Mouse (Mus musculus) embryonic facial prominence, embryonic 11.5 days (tissue): ENCODE measurements at regions not wholly inside any gene's neighbourhood (a gene's known extent, or its start where the extent isn't known, plus 50 kb on each side); places are given as distances from the start of the nearest gene placed in this dataset.

Experiments
- ATAC-seq: fragments of 200-750 bp; cut with Nextera tagmentation; replicated peaks from 2 replicates; pipeline ENCODE4 v1.8.0; 2017; ENCODE audit warnings: low read depth; ENCODE audit not compliant: insufficient number of reproducible peaks, low FRiP score, low TSS enrichment
- DNase-seq: peaks from one replicate; pipeline ENCODE4 v3.0.0-alpha.2; 2015; ENCODE audit warnings: low spot score
- H3K27ac ChIP-seq: fragments of 300-500 bp; sonication (generic); replicated peaks from 2 replicates; pipeline ENCODE4 v1.5.1; 2014; ENCODE audit warnings: mild to moderate bottlenecking, low read depth, low read length, control low read depth
- H3K27me3 ChIP-seq: fragments of 300-500 bp; sonication (generic); 2 replicates; pipeline ENCODE4 v1.6.1; 2014; ENCODE audit warnings: mild to moderate bottlenecking, low read length, moderate library complexity, mixed read lengths; ENCODE audit not compliant: control insufficient read depth, insufficient read depth
- H3K36me3 ChIP-seq: fragments of 300-500 bp; sonication (generic); replicated peaks from 2 replicates; pipeline ENCODE4 v1.6.1; 2014; ENCODE audit warnings: low read depth, mild to moderate bottlenecking, low read length, moderate library complexity, mixed read lengths; ENCODE audit not compliant: control insufficient read depth, insufficient read depth
- H3K4me1 ChIP-seq: fragments of 300-500 bp; sonication (generic); 2 replicates; pipeline ENCODE4 v1.6.1; 2014; ENCODE audit warnings: low read length, mixed read lengths; ENCODE audit not compliant: control insufficient read depth, insufficient read depth
- H3K4me2 ChIP-seq: fragments of 300-500 bp; sonication (generic); 2 replicates; pipeline ENCODE4 v1.6.1; 2014; ENCODE audit warnings: low read depth, mild to moderate bottlenecking, control low read depth, low read length, moderate library complexity
- H3K4me3 ChIP-seq: fragments of 300-500 bp; sonication (generic); 2 replicates; pipeline ENCODE4 v1.5.1; 2014; ENCODE audit warnings: low read depth, low read length, control low read depth
- H3K9ac ChIP-seq: fragments of 300-500 bp; sonication (generic); replicated peaks from 2 replicates; pipeline ENCODE4 v1.6.1; 2014; ENCODE audit warnings: mild to moderate bottlenecking, control low read depth, low read length
- H3K9me3 ChIP-seq: fragments of 300-500 bp; sonication (generic); replicated peaks from 2 replicates; pipeline ENCODE4 v1.6.1; 2016; ENCODE audit warnings: mild to moderate bottlenecking, low read length, inconsistent platforms, mixed read lengths; ENCODE audit not compliant: control insufficient read depth
- WGBS: fragments of 180-500 bp; shearing (Covaris S2); extraction: QIAGEN DNeasy Blood & Tissue Kit; methylation state at CpG from one replicate; pipeline ENCODE4 v1.1.7; 2014; 5-methylcytosine and 5-hydroxymethylcytosine counted together

GRCm38 (mm10) chr13:113536306-113536705 is 82.1 kb downstream of the Snx18 start:
- H3K4me2 ChIP-seq = no peak overlapping the region
- no peaks in the 10 kb centered on the region for H3K4me1 ChIP-seq
- H3K4me3 ChIP-seq = no peak overlapping the region
- ATAC-seq = no peak
- no peak overlapping the region for H3K9ac ChIP-seq
- H3K27me3 ChIP-seq = no peaks in the 10 kb centered on the region
- no peaks in the 10 kb centered on the region for H3K9me3 ChIP-seq
- no peak overlapping the region for H3K27ac ChIP-seq
- no peaks in the 10 kb centered on the region for H3K36me3 ChIP-seq
- DNase-seq = no peak
- WGBS = 84% methylated on average over 3 of the region's 4 CpGs

- Histone ChIP-seq H3K27me3 (no peaks in the 10 kb centered on the region), H3K4me2 (no peak overlapping the region), H3K27ac (no peak overlapping the region), H3K4me3 (no peak overlapping the region), H3K9me3 (no peaks in the 10 kb centered on the region), H3K36me3 (no peaks in the 10 kb centered on the region), H3K9ac (no peak overlapping the region), H3K4me1 (no peaks in the 10 kb centered on the region)
- no peak for ATAC-seq
- WGBS = 73% methylated on average over 8 of the region's 8 CpGs
- DNase-seq = no peak
These were observed 83.5 kb downstream of the Snx18 start for GRCm38 (mm10) chr13:113534664-113535455.

GRCm38 (mm10) chr13:113533884-113534445 is 84.4 kb downstream of the Snx18 start:
- Histone ChIP-seq H3K4me2 (no peak overlapping the region), H3K36me3 (no peaks in the 10 kb centered on the region), H3K9ac (no peak overlapping the region), H3K4me1 (no peaks in the 10 kb centered on the region), H3K4me3 (no peak overlapping the region), H3K27me3 (no peaks in the 10 kb centered on the region), H3K27ac (no peak overlapping the region), H3K9me3 (no peaks in the 10 kb centered on the region)
- DNase-seq (peak; percentile 9), ATAC-seq (no peak)
- WGBS = 39% methylated on average over 4 of the region's 4 CpGs

GRCm38 (mm10) chr13:113526997-113527396 is 91.4 kb downstream of the Snx18 start:
- Histone ChIP-seq H3K4me1 (no peaks in the 10 kb centered on the region), H3K36me3 (no peaks in the 10 kb centered on the region), H3K4me2 (no peak overlapping the region), H3K4me3 (no peak overlapping the region), H3K27me3 (no peaks in the 10 kb centered on the region), H3K9me3 (no peaks in the 10 kb centered on the region), H3K9ac (no peak overlapping the region), H3K27ac (no peak overlapping the region)
- DNase-seq = no peak
- 85% methylated on average over 6 of the region's 6 CpGs for WGBS
- no peak for ATAC-seq

GRCm38 (mm10) chr13:113523503-113523902 is 94.9 kb downstream of the Snx18 start:
- no peak for DNase-seq
- no peak for ATAC-seq
- WGBS = 74% methylated on average over 5 of the region's 5 CpGs
- Histone ChIP-seq H3K9ac (no peak overlapping the region), H3K27me3 (no peaks in the 10 kb centered on the region), H3K4me1 (no peaks in the 10 kb centered on the region), H3K4me3 (no peak overlapping the region), H3K36me3 (no peaks in the 10 kb centered on the region), H3K4me2 (no peak overlapping the region), H3K9me3 (no peaks in the 10 kb centered on the region), H3K27ac (no peak overlapping the region)

- Histone ChIP-seq H3K9me3 (no peaks in the 10 kb centered on the region), H3K9ac (no peak overlapping the region), H3K27ac (no peak overlapping the region), H3K4me1 (no peaks in the 10 kb centered on the region), H3K27me3 (no peaks in the 10 kb centered on the region), H3K36me3 (no peaks in the 10 kb centered on the region), H3K4me2 (no peak overlapping the region), H3K4me3 (no peak overlapping the region)
- DNase-seq (no peak), ATAC-seq (no peak)
- WGBS = 82% methylated on average over 6 of the region's 6 CpGs
These were observed 100.2 kb downstream of the Snx18 start for GRCm38 (mm10) chr13:113518144-113518543.

GRCm38 (mm10) chr13:113516102-113516501 is 102.3 kb downstream of the Snx18 start:
- Histone ChIP-seq H3K9ac (no peak overlapping the region), H3K27ac (no peak overlapping the region), H3K9me3 (no peaks in the 10 kb centered on the region), H3K4me3 (no peak overlapping the region), H3K27me3 (no peaks in the 10 kb centered on the region), H3K4me2 (no peak overlapping the region), H3K4me1 (no peaks in the 10 kb centered on the region), H3K36me3 (no peaks in the 10 kb centered on the region)
- WGBS = 97% methylated on average over 1 of the region's 1 CpGs
- DNase-seq (no peak), ATAC-seq (no peak)

- H3K9me3 ChIP-seq = no peaks in the 10 kb centered on the region
- no peaks in the 10 kb centered on the region for H3K27me3 ChIP-seq
- no peaks in the 10 kb centered on the region for H3K4me1 ChIP-seq
- no peak overlapping the region; the same call in 1 of the 2 replicates for H3K9ac ChIP-seq
- H3K4me3 ChIP-seq = no peak overlapping the region
- no peaks in the 10 kb centered on the region for H3K36me3 ChIP-seq
- no peak overlapping the region for H3K4me2 ChIP-seq
- DNase-seq = peak; percentile 31
- H3K27ac ChIP-seq = no peak overlapping the region
- WGBS = 33% methylated on average over 7 of the region's 7 CpGs
- ATAC-seq = 0 out of 2 replicates have a peak, but pooled peaks have one; percentile 39
These were observed 103.2 kb downstream of the Snx18 start for GRCm38 (mm10) chr13:113515162-113515600.
